Comparison of ENCODE assay signal across 9 mouse cellular contexts in the genomic region with DNA sequence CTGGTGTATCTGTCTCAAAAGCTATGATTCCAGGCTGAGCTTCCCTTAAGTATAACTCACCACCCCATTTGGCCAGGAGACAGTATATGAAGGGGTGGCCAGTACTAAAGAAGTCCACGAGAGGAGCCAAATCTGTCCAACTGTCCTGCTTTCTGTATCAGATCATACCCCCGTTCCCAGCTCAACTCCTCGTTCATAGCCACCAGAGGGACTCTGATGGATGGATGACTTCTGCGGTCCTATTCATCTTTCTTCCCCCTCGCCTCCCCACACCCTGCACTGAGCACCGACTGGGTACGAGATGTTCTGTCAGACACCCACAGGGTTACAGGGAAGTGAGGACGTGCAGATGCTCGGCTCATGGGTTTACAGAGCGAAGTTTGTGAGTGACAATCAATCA.
A peak's percentile ranks its signal among the peaks of the same experiment; 100 is the strongest.
DNase-seq lines count a peak whose midpoint lies in the region; ATAC-seq lines count a peak whose summit lies in the region.
"Had no signal": no experiment of that assay in that cellular context is flagged by ENCODE, and none has a peak within 500 bp of the region (broad histone marks: within the 10 kb centered on the region; RNA-seq: fewer than 3 reads in every experiment).

No protein-coding gene starts in this region.

- no peaks in the 10 kb centered on the region for H3K36me3 ChIP-seq in kidney, embryonic 14.5 days (ENCODE audit: control insufficient read depth, insufficient read depth, low read length)
- H3K36me3 ChIP-seq: neural tube, embryonic 12.5 days had no signal

- H3K4me1 ChIP-seq in kidney, embryonic 14.5 days (ENCODE audit: control insufficient read depth, insufficient read depth, low read length): peaks cover 30% of the 10 kb centered on the region
- H3K4me1 ChIP-seq in brown adipose tissue, adult 24 weeks (ENCODE audit: control insufficient read depth, insufficient read depth, insufficient read length, low read length): no peaks in the 10 kb centered on the region; the same call in 1 of the 2 replicates

- no peak overlapping the region for H3K27ac ChIP-seq in kidney, embryonic 14.5 days (ENCODE audit: low read depth, low read length)
- H3K27ac ChIP-seq in brown adipose tissue, adult 24 weeks (replicated peaks; ENCODE audit: low read depth, low read length): no peak overlapping the region
- H3K27ac ChIP-seq: neural tube, embryonic 12.5 days had no signal

- no peak overlapping the region for H3K9ac ChIP-seq in kidney, embryonic 14.5 days (ENCODE audit: low read depth, low read length)
- H3K9ac ChIP-seq: neural tube, embryonic 12.5 days had no signal

- DNase-seq in kidney, adult 18-20 months: no peak
- DNase-seq in induced T-regulatory cell, adult 2 months (ENCODE audit: low read depth): peak; percentile 47
- DNase-seq in lung, postnatal 4 days: peak; percentile 49 to 52
- DNase-seq in cerebellum, postnatal 10 days: no peak
- no peak for DNase-seq in cerebellum, postnatal 25 days
- DNase-seq in layer of hippocampus, postnatal 25 days (ENCODE audit: extremely low spot score in 1 of 2, low spot score in 1 of 2): no peak

- 52% methylated on average over 10 of the region's 10 CpGs for WGBS in kidney, embryonic 14.5 days

- no peaks in the 10 kb centered on the region for H3K9me3 ChIP-seq in kidney, embryonic 14.5 days (ENCODE audit: control insufficient read depth, low read length)
- H3K9me3 ChIP-seq: neural tube, embryonic 12.5 days had no signal

- no peak for ATAC-seq in kidney, embryonic 14.5 days (ENCODE audit: low FRiP score, low TSS enrichment)

- H3K27me3 ChIP-seq in kidney, embryonic 14.5 days (ENCODE audit: control insufficient read depth, insufficient read depth, low read length): no peaks in the 10 kb centered on the region
- H3K27me3 ChIP-seq: neural tube, embryonic 12.5 days had no signal

- peak overlapping the region; percentile 23; the same call in 1 of the 2 replicates for H3K4me2 ChIP-seq in kidney, embryonic 14.5 days (replicated peaks; ENCODE audit: low read depth, low read length)

- H3K4me3 ChIP-seq in kidney, embryonic 14.5 days (ENCODE audit: low read length): no peak overlapping the region
- H3K4me3 ChIP-seq in brown adipose tissue, adult 24 weeks (ENCODE audit: insufficient read depth, low read depth, low read length): peak overlapping the region; percentile 63
- H3K4me3 ChIP-seq: neural tube, embryonic 12.5 days had no signal

Comparison
In these comparisons a context has a peak if more than half of its experiments do, and no peak if none do; other contexts are left out.
1. DNase-seq: peak in induced T-regulatory cell, adult 2 months (single experiment) and lung, postnatal 4 days (2 of 2); none in kidney, adult 18-20 months (single experiment), cerebellum, postnatal 10 days (0 of 2), cerebellum, postnatal 25 days (0 of 2) and layer of hippocampus, postnatal 25 days (0 of 2).